Mouse (Mus musculus) cerebellum, adult 2 months (tissue): ENCODE data around the gene 1700016D06Rik.

ENCODE experiments used
- CTCF ChIP-seq: fragments of 200-500 bp; IDR thresholded peaks from 2 replicates; pipeline ENCODE4 v1.5.1; 2011; ENCODE audit warnings: low read depth, mild to moderate bottlenecking, control low read depth, low read length, moderate library complexity, borderline replicate concordance; ENCODE audit not compliant: insufficient read depth
- POLR2A ChIP-seq: fragments of 200-500 bp; IDR thresholded peaks from 2 replicates; pipeline ENCODE4 v1.6.1; 2011; ENCODE audit warnings: low read length, control low read depth, borderline replicate concordance; ENCODE audit not compliant: insufficient read depth

- TF ChIP-seq CTCF (no peak), POLR2A (no peak)
Observed at GRCm38 (mm10) chr8:11730271-11730940, 29.5 kb upstream of the 1700016D06Rik start.
